Mouse (Mus musculus): ENCODE results near the gene Stxbp6.

- TF ChIP-seq TAL1 (IDR thresholded peaks at IDR 0.05; ENCODE audit: low read length) (no peak), GATA1 (IDR thresholded peaks at IDR 0.05; ENCODE audit: low read length) (no peak)
These were observed 29.9 kb downstream of the Stxbp6 start for GRCm38 (mm10) chr12:45044581-45044980.

Data from erythroblast, embryonic 14.5 days (primary cell).